Mouse (Mus musculus) liver, embryonic 13.5 days (tissue): ENCODE data around the gene Gm30191. TPM values are rescaled to one million over a fixed set of nuclear protein-coding genes. Genes with fewer than 3 reads are reported as not detected.
"Not testable (repeated sequence)": the region's sequence is repeated elsewhere in the genome, so short reads cannot be mapped to it uniquely, and the experiment has no call there.

Experiments
- ATAC-seq: fragments of 200-750 bp; cut with Nextera tagmentation; 2 replicates; pipeline ENCODE4 v1.8.0; 2017; ENCODE audit warnings: low read depth, mild to moderate bottlenecking, moderate number of reproducible peaks, moderate library complexity
- DNase-seq: peaks from one replicate; pipeline ENCODE4 v3.0.0; 2022
- H3K27ac ChIP-seq: fragments of 300-500 bp; sonication (generic); 2 replicates; pipeline ENCODE4 v1.5.1; 2015; ENCODE audit warnings: moderate library complexity, mild to moderate bottlenecking, inconsistent platforms
- H3K27me3 ChIP-seq: fragments of 300-500 bp; sonication (generic); 2 replicates; pipeline ENCODE4 v1.6.1; 2015; ENCODE audit warnings: mild to moderate bottlenecking, inconsistent platforms
- H3K36me3 ChIP-seq: fragments of 300-500 bp; sonication (generic); 2 replicates; pipeline ENCODE4 v1.6.1; 2015; ENCODE audit warnings: mild to moderate bottlenecking, inconsistent platforms
- H3K4me1 ChIP-seq: fragments of 300-500 bp; sonication (generic); replicated peaks from 2 replicates; pipeline ENCODE4 v1.6.1; 2015; ENCODE audit warnings: inconsistent platforms
- H3K4me2 ChIP-seq: fragments of 300-500 bp; sonication (generic); 2 replicates; pipeline ENCODE4 v1.6.1; 2015; ENCODE audit warnings: inconsistent platforms, mild to moderate bottlenecking, moderate library complexity
- H3K4me3 ChIP-seq: fragments of 300-500 bp; sonication (generic); replicated peaks from 2 replicates; pipeline ENCODE4 v1.5.1; 2015; ENCODE audit warnings: mild to moderate bottlenecking, inconsistent platforms
- H3K9ac ChIP-seq: fragments of 300-500 bp; sonication (generic); 2 replicates; pipeline ENCODE4 v1.6.1; 2015; ENCODE audit warnings: mild to moderate bottlenecking, inconsistent platforms
- H3K9me3 ChIP-seq: fragments of 300-500 bp; sonication (generic); replicated peaks from 2 replicates; pipeline ENCODE4 v1.6.1; 2016; ENCODE audit warnings: inconsistent platforms
- WGBS: fragments of 180-500 bp; shearing (Covaris S2); methylation state at CpG from one replicate; pipeline ENCODE4 v1.1.7; 2015; ENCODE audit not compliant: insufficient replicate concordance; 5-methylcytosine and 5-hydroxymethylcytosine counted together
- polyA plus RNA-seq: library from polyadenylated mRNA; unstranded; fragments of >200 nt; fragmentation: Nextera tagmentation; extraction: Ambion mirVana; gene quantifications from 2 replicates; pipeline ENCODE4 v1.2.1, GENCODE M21; 2015

Gene Gm30191
- polyA plus RNA-seq, 1 experiment from 2014 or later = not detected

GRCm38 (mm10) chr4:134268102-134268655, 21.4 kb downstream of the Gm30191 start:
- no peak for ATAC-seq
- H3K4me3 ChIP-seq = no peak overlapping the region
- H3K27me3 ChIP-seq = no peaks in the 10 kb centered on the region
- WGBS = 72% methylated on average over 19 of the region's 19 CpGs
- no peaks in the 10 kb centered on the region for H3K36me3 ChIP-seq
- H3K4me1 ChIP-seq = peaks cover 13% of the 10 kb centered on the region
- no peak overlapping the region for H3K27ac ChIP-seq
- no peaks in the 10 kb centered on the region for H3K9me3 ChIP-seq
- H3K4me2 ChIP-seq = no peak overlapping the region
- no peak for DNase-seq
- no peak overlapping the region for H3K9ac ChIP-seq

- not testable (repeated sequence) for DNase-seq, H3K27me3 ChIP-seq, H3K9ac ChIP-seq, H3K27ac ChIP-seq, H3K36me3 ChIP-seq, H3K4me2 ChIP-seq, H3K9me3 ChIP-seq, ATAC-seq, H3K4me3 ChIP-seq
- peaks cover 27% of the 10 kb centered on the region for H3K4me1 ChIP-seq
These were observed 22.9 kb downstream of the Gm30191 start for GRCm38 (mm10) chr4:134269622-134270021.

GRCm38 (mm10) chr4:134271979-134272378, 25.2 kb downstream of the Gm30191 start:
- 64% methylated on average over 7 of the region's 7 CpGs for WGBS
- ATAC-seq (no peak), DNase-seq (no peak)
- peaks cover 13% of the 10 kb centered on the region for H3K36me3 ChIP-seq
- no peak overlapping the region for H3K9ac ChIP-seq
- peak overlapping the region; percentile 29; the same call in 1 of the 2 replicates for H3K27ac ChIP-seq
- no peaks in the 10 kb centered on the region for H3K9me3 ChIP-seq
- H3K27me3 ChIP-seq = no peaks in the 10 kb centered on the region
- peaks cover 28% of the 10 kb centered on the region for H3K4me1 ChIP-seq
- H3K4me3 ChIP-seq = no peak overlapping the region
- peak overlapping the region; percentile 67; the same call in 1 of the 2 replicates for H3K4me2 ChIP-seq

GRCm38 (mm10) chr4:134272731-134273416, 26.1 kb downstream of the Gm30191 start:
- DNase-seq (no peak), ATAC-seq (peak; percentile 50)
- no peaks in the 10 kb centered on the region for H3K9me3 ChIP-seq
- H3K4me3 ChIP-seq = peak overlapping the region; percentile 41
- H3K36me3 ChIP-seq = peaks cover 21% of the 10 kb centered on the region
- H3K9ac ChIP-seq = peak overlapping the region; percentile 62
- H3K4me1 ChIP-seq = peaks cover 28% of the 10 kb centered on the region
- peak overlapping the region; percentile 92 for H3K27ac ChIP-seq
- H3K27me3 ChIP-seq = no peaks in the 10 kb centered on the region
- peak overlapping the region; percentile 67 for H3K4me2 ChIP-seq
- 12% methylated on average over 12 of the region's 13 CpGs for WGBS

GRCm38 (mm10) chr4:134273417-134274345, 26.9 kb downstream of the Gm30191 start:
- H3K9me3 ChIP-seq = no peaks in the 10 kb centered on the region
- H3K4me3 ChIP-seq = peak overlapping the region; percentile 41
- WGBS = under 1% methylated on average over 14 of the region's 14 CpGs
- peaks cover 28% of the 10 kb centered on the region for H3K36me3 ChIP-seq
- peak overlapping the region; percentile 67 for H3K4me2 ChIP-seq
- no peaks in the 10 kb centered on the region for H3K27me3 ChIP-seq
- peak overlapping the region; percentile 62 for H3K9ac ChIP-seq
- ATAC-seq (peak; percentile 94), DNase-seq (peak; percentile 62)
- peaks cover 28% of the 10 kb centered on the region for H3K4me1 ChIP-seq
- peak overlapping the region; percentile 92 for H3K27ac ChIP-seq

GRCm38 (mm10) chr4:134284942-134285341, 38.2 kb downstream of the Gm30191 start:
- no peaks in the 10 kb centered on the region for H3K9me3 ChIP-seq
- H3K4me1 ChIP-seq = peaks cover 47% of the 10 kb centered on the region
- no peak for ATAC-seq
- H3K27ac ChIP-seq = peak overlapping the region; percentile 87
- H3K4me2 ChIP-seq = peak overlapping the region; percentile 92
- peak; percentile 69 for DNase-seq
- peak overlapping the region; percentile 100 for H3K4me3 ChIP-seq
- peak overlapping the region; percentile 99 for H3K9ac ChIP-seq
- H3K27me3 ChIP-seq = no peaks in the 10 kb centered on the region
- WGBS = 22% methylated on average over 2 of the region's 2 CpGs
- H3K36me3 ChIP-seq = peaks cover 46% of the 10 kb centered on the region

- under 1% methylated on average over 59 of the region's 59 CpGs for WGBS
These were observed 39.8 kb downstream of the Gm30191 start for GRCm38 (mm10) chr4:134286226-134287167.

GRCm38 (mm10) chr4:134287168-134287564, 40.4 kb downstream of the Gm30191 start:
- Histone ChIP-seq H3K27me3 (no peaks in the 10 kb centered on the region), H3K36me3 (peaks cover 26% of the 10 kb centered on the region), H3K9me3 (no peaks in the 10 kb centered on the region), H3K4me2 (peak overlapping the region; percentile 94), H3K9ac (peak overlapping the region; percentile 99), H3K4me1 (peaks cover 47% of the 10 kb centered on the region), H3K4me3 (peak overlapping the region; percentile 100), H3K27ac (peak overlapping the region; percentile 99)
- 1% methylated on average over 58 of the region's 59 CpGs for WGBS
- ATAC-seq (peak; percentile 89), DNase-seq (peak; percentile 92)

More at GRCm38 (mm10) chr4:134286226-134287167, 39.8 kb downstream of the Gm30191 start:
- Histone ChIP-seq H3K4me3 (peak overlapping the region; percentile 100), H3K9ac (peak overlapping the region; percentile 99), H3K9me3 (no peaks in the 10 kb centered on the region), H3K36me3 (peaks cover 31% of the 10 kb centered on the region), H3K27ac (peak overlapping the region; percentile 87), H3K4me2 (peak overlapping the region; percentile 92), H3K4me1 (peaks cover 47% of the 10 kb centered on the region), H3K27me3 (no peaks in the 10 kb centered on the region)
- peak; percentile 34 for ATAC-seq
- DNase-seq = peak; percentile 28

GRCm38 (mm10) chr4:134287575-134288025, 40.9 kb downstream of the Gm30191 start, which contains the start of gene Pdik1l:
TSS of gene Pdik1l (minus strand) at chr4:134287895.
- peak within 1 kb of the TSS; percentile 99 for H3K9ac ChIP-seq
- peaks cover 47% of the 10 kb centered on the region for H3K4me1 ChIP-seq
- peak; percentile 78 for DNase-seq
- no peaks in the 10 kb centered on the region for H3K9me3 ChIP-seq
- peak within 1 kb of the TSS; percentile 100 for H3K4me3 ChIP-seq
- peak; percentile 72 for ATAC-seq
- H3K4me2 ChIP-seq = peak within 1 kb of the TSS; percentile 94
- WGBS = under 1% methylated on average over 43 of the region's 43 CpGs
- peak within 1 kb of the TSS; percentile 99 for H3K27ac ChIP-seq
- H3K27me3 ChIP-seq = peaks cover 3% of the 10 kb centered on the region; the same call in 1 of the 2 replicates
- H3K36me3 ChIP-seq = peaks cover 22% of the 10 kb centered on the region
